Mouse (Mus musculus) midbrain, embryonic 11.5 days (tissue): ENCODE measurements around the gene Prcd. TPM values are rescaled to one million over a fixed set of nuclear protein-coding genes. Genes with fewer than 3 reads are reported as not detected.
"Not testable (repeated sequence)": the region's sequence is repeated elsewhere in the genome, so short reads cannot be mapped to it uniquely, and the experiment has no call there.

Experiments used
- ATAC-seq: fragments of 200-750 bp; cut with Nextera tagmentation; 2 replicates; pipeline ENCODE4 v1.8.0; 2017; ENCODE audit warnings: moderate TSS enrichment, moderate library complexity; ENCODE audit not compliant: low FRiP score
- DNase-seq: peaks from one replicate; pipeline ENCODE4 v3.0.0; 2015; ENCODE audit warnings: low spot score; ENCODE audit errors: missing footprints
- H3K27ac ChIP-seq: fragments of 300-500 bp; sonication (generic); 2 replicates; pipeline ENCODE4 v1.5.1; 2014; ENCODE audit warnings: low read depth, low read length
- H3K27me3 ChIP-seq: fragments of 300-500 bp; sonication (generic); 2 replicates; pipeline ENCODE4 v1.6.1; 2014; ENCODE audit warnings: mild to moderate bottlenecking, low read length, moderate library complexity, mixed read lengths; ENCODE audit not compliant: control insufficient read depth, insufficient read depth
- H3K36me3 ChIP-seq: fragments of 300-500 bp; sonication (generic); 2 replicates; pipeline ENCODE4 v1.6.1; 2014; ENCODE audit warnings: mild to moderate bottlenecking, low read length, moderate library complexity, mixed read lengths; ENCODE audit not compliant: control insufficient read depth, insufficient read depth
- H3K4me1 ChIP-seq: fragments of 300-500 bp; sonication (generic); 2 replicates; pipeline ENCODE4 v1.6.1; 2014; ENCODE audit warnings: low read length; ENCODE audit not compliant: control insufficient read depth, insufficient read depth
- H3K4me2 ChIP-seq: fragments of 300-500 bp; sonication (generic); 2 replicates; pipeline ENCODE4 v1.6.1; 2014; ENCODE audit warnings: mild to moderate bottlenecking, moderate library complexity
- H3K4me3 ChIP-seq: fragments of 300-500 bp; sonication (generic); 2 replicates; pipeline ENCODE4 v1.5.1; 2014; ENCODE audit warnings: low read depth, low read length
- H3K9ac ChIP-seq: fragments of 300-500 bp; sonication (generic); 2 replicates; pipeline ENCODE4 v1.6.1; 2014; ENCODE audit warnings: low read length
- H3K9me3 ChIP-seq: fragments of 300-500 bp; sonication (generic); 2 replicates; pipeline ENCODE4 v1.6.1; 2016; ENCODE audit warnings: low read length; ENCODE audit not compliant: control insufficient read depth
- WGBS: fragments of 180-500 bp; shearing (Covaris S2); extraction: QIAGEN DNeasy Blood & Tissue Kit; methylation state at CpG from one replicate; pipeline ENCODE4 v1.1.7; 2014; 5-methylcytosine and 5-hydroxymethylcytosine counted together
- polyA plus RNA-seq: library from polyadenylated mRNA; unstranded; fragments of >200 nt; fragmentation: Nextera tagmentation; extraction: Ambion mirVana; gene quantifications from 2 replicates; pipeline ENCODE4 v1.2.1, GENCODE M21; 2014

Gene Prcd
- polyA plus RNA-seq, 1 experiment from 2014 or later: 0.22 TPM

DNA sequence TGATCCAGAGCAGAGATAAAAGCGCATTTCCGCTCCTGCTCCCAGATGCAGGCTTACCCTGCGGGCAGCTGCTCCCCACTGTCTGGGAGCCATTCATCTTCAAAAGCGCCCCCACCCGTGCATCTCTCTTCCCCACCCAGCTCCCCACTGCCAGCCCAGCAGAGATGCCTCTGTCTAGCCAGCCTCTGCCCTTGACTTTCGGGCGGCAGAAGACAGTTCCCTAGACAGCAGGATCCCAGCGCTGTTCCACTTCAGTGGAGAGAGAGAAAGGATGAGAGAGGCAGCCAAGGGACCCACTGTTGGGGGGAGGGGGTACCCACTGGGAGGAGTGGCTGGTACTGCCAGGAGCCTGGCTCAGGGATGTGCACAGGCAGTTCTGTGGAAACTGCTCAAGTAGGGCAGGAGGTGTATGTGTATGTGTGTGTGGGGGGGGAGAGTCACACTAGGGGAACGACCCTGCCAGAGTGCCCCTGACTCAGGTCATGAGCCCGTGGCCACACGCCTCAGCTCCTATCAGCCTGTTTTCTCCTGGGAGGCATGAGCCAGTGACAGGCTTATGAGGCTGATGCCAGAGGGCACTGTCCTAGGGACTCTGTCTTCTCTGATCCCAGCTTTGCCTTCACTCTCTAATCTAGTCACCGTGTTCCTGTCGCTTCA, 8.1 kb downstream of the Prcd start:
- H3K4me3 ChIP-seq: no peak overlapping the region
- H3K4me1 ChIP-seq: peaks cover 50% of the 10 kb centered on the region
- 20% methylated on average over 13 of the region's 13 CpGs for WGBS
- ATAC-seq: peak; percentile 10; the same call in 1 of the 2 replicates
- H3K27me3 ChIP-seq: no peaks in the 10 kb centered on the region
- DNase-seq: no peak
- no peak overlapping the region for H3K4me2 ChIP-seq
- peak overlapping the region; percentile 28; the same call in 1 of the 2 replicates for H3K27ac ChIP-seq
- H3K9ac ChIP-seq: peak overlapping the region; percentile 1
- no peaks in the 10 kb centered on the region for H3K9me3 ChIP-seq
- no peaks in the 10 kb centered on the region for H3K36me3 ChIP-seq

DNA sequence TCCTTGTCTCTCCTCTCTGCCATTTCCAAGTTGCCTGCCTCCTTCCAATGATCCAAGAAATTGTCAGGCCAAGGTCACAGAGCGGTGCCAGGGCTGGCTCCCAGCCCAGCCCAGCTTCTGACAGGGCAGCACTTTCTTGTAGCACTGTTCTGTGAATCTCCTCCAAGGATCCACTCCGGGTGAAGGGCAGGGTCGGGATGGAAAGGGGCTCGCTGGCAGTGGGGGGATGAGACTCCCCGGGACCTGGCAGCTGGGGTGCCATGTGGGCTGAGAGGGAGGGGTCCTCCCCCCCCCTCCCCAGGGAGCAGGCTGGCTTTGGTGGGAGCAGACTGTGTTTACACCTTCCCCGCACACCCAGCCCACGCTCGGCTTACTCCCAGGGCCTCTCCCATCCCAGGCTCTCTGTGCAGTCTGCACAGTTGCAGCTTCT, 8.6 kb downstream of the Prcd start:
- Histone ChIP-seq H3K9ac (peak overlapping the region; percentile 1), H3K4me2 (no peak overlapping the region)

GRCm38 (mm10) chr11:116665289-116665688, 12.0 kb downstream of the Prcd start:
- Histone ChIP-seq H3K27ac (no peak overlapping the region), H3K9me3 (no peaks in the 10 kb centered on the region), H3K4me3 (no peak overlapping the region), H3K27me3 (no peaks in the 10 kb centered on the region), H3K4me2 (no peak overlapping the region), H3K9ac (no peak overlapping the region), H3K36me3 (no peaks in the 10 kb centered on the region), H3K4me1 (peaks cover 35% of the 10 kb centered on the region)
- DNase-seq: no peak
- ATAC-seq: no peak
- 81% methylated on average over 10 of the region's 10 CpGs for WGBS

More for the DNA sequence above, 8.6 kb downstream of the Prcd start:
- ATAC-seq (no peak), DNase-seq (no peak)
- Histone ChIP-seq H3K4me3 (no peak overlapping the region), H3K36me3 (no peaks in the 10 kb centered on the region), H3K4me1 (peaks cover 48% of the 10 kb centered on the region), H3K27me3 (no peaks in the 10 kb centered on the region), H3K9me3 (no peaks in the 10 kb centered on the region), H3K27ac (peak overlapping the region; percentile 8; the same call in 1 of the 2 replicates)
- 59% methylated on average over 8 of the region's 8 CpGs for WGBS

GRCm38 (mm10) chr11:116666566-116666965, 13.2 kb downstream of the Prcd start:
- DNase-seq (no peak), ATAC-seq (no peak)
- Histone ChIP-seq H3K4me2 (no peak overlapping the region), H3K4me3 (no peak overlapping the region), H3K36me3 (no peaks in the 10 kb centered on the region), H3K9me3 (no peaks in the 10 kb centered on the region), H3K27ac (no peak overlapping the region), H3K27me3 (no peaks in the 10 kb centered on the region), H3K9ac (no peak overlapping the region), H3K4me1 (peaks cover 26% of the 10 kb centered on the region)
- WGBS: 76% methylated on average over 9 of the region's 9 CpGs

- not testable (repeated sequence) for H3K9ac ChIP-seq, H3K4me2 ChIP-seq, DNase-seq, H3K27ac ChIP-seq, H3K36me3 ChIP-seq, ATAC-seq, H3K27me3 ChIP-seq, H3K9me3 ChIP-seq, H3K4me3 ChIP-seq
- H3K4me1 ChIP-seq: peaks cover 22% of the 10 kb centered on the region
- WGBS: 86% methylated on average over 3 of the region's 5 CpGs
Measured at GRCm38 (mm10) chr11:116667012-116667411, 13.7 kb downstream of the Prcd start.

DNA sequence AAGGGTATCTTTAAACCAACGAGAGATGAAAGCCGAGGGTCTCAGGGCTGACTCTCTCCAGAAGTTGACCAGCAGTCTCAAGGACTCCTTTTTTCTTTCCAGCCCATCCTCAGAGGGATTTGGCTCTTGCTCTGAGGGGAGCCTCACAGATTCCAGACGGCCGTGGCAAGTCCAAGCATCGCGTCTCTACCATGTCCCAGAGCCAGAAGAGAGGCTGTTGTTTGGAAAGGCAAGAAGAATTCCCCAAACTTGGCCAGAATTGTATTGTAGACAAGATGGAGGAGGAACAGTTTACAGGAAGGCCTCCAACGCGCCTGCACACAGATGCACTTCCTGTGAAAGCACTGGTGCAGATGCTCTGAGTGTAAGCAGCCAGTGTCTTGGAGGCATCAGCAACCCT, 14.6 kb downstream of the Prcd start:
- Histone ChIP-seq H3K36me3 (no peaks in the 10 kb centered on the region), H3K9me3 (no peaks in the 10 kb centered on the region), H3K4me2 (no peak overlapping the region), H3K4me3 (no peak overlapping the region), H3K27ac (no peak overlapping the region), H3K9ac (no peak overlapping the region), H3K4me1 (peaks cover 23% of the 10 kb centered on the region), H3K27me3 (no peaks in the 10 kb centered on the region)
- 92% methylated on average over 8 of the region's 8 CpGs for WGBS
- no peak for ATAC-seq
- no peak for DNase-seq

GRCm38 (mm10) chr11:116668381-116668825, 15.1 kb downstream of the Prcd start:
- 81% methylated on average over 10 of the region's 10 CpGs for WGBS

GRCm38 (mm10) chr11:116668839-116669238, 15.5 kb downstream of the Prcd start:
- Histone ChIP-seq H3K27me3 (no peaks in the 10 kb centered on the region), H3K4me3 (no peak overlapping the region), H3K9ac (peak overlapping the region; percentile 0; the same call in 1 of the 2 replicates), H3K4me1 (peaks cover 20% of the 10 kb centered on the region), H3K36me3 (peaks cover 2% of the 10 kb centered on the region; the same call in 1 of the 2 replicates), H3K4me2 (no peak overlapping the region), H3K9me3 (no peaks in the 10 kb centered on the region), H3K27ac (no peak overlapping the region)
- ATAC-seq: no peak
- 36% methylated on average over 7 of the region's 7 CpGs for WGBS
- no peak for DNase-seq

More at GRCm38 (mm10) chr11:116668381-116668825, 15.1 kb downstream of the Prcd start:
- no peaks in the 10 kb centered on the region for H3K9me3 ChIP-seq
- H3K4me2 ChIP-seq: no peak overlapping the region
- H3K27ac ChIP-seq: no peak overlapping the region
- H3K36me3 ChIP-seq: no peaks in the 10 kb centered on the region; the same call in 1 of the 2 replicates
- H3K4me1 ChIP-seq: peaks cover 23% of the 10 kb centered on the region
- no peak overlapping the region for H3K4me3 ChIP-seq
- DNase-seq (no peak), ATAC-seq (no peak)
- no peaks in the 10 kb centered on the region for H3K27me3 ChIP-seq
- H3K9ac ChIP-seq: no peak overlapping the region

DNA sequence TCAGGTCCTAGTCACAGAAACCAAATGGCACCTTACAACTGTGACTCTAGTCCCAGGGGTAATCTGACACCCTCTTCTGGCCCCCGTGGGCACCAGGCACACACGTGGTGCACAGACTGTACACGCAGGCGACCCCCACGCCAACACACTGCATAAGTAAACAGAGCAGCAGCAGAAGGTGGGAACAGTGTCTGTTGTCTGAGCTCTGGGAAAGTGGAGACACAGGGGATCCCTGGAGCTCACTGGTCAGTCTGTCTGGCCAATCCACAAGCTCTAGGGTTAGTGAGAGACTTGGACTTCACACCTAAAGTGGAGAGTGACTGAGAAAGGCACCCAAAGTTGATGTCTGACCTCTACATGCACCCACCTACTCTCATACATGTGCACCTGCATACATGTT, 16.0 kb downstream of the Prcd start:
- no peak overlapping the region for H3K27ac ChIP-seq
- DNase-seq (no peak), ATAC-seq (no peak)
- no peaks in the 10 kb centered on the region for H3K27me3 ChIP-seq
- WGBS: 44% methylated on average over 5 of the region's 5 CpGs
- peaks cover 16% of the 10 kb centered on the region for H3K4me1 ChIP-seq
- H3K9me3 ChIP-seq: no peaks in the 10 kb centered on the region
- no peak overlapping the region for H3K4me2 ChIP-seq
- peaks cover 5% of the 10 kb centered on the region; the same call in 1 of the 2 replicates for H3K36me3 ChIP-seq
- no peak overlapping the region for H3K4me3 ChIP-seq
- peak overlapping the region; percentile 0; the same call in 1 of the 2 replicates for H3K9ac ChIP-seq
